Mouse (Mus musculus): ENCODE results near the gene Med13l.

Med13l gene

DNA sequence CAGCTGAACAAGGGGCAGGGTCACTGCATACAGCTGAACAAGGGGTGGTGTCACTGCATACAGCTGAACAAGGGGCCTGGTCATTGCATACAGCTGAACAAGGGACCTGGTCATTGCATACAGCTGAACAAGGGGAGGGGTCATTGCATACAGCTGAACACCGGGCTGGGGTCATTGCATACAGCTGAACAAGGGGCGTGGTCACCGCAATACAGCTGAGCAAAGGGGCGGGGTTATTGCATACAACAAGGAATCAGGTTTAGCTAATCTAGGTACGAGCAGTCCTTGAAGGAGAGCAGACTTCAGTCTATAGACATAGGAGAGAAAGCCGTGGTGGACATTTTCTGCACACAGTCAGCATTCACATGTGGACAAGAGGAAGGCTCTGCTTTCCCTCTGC is 215.9 kb downstream of the Med13l start:
- CTCF ChIA-PET = no interaction called here

DNA sequence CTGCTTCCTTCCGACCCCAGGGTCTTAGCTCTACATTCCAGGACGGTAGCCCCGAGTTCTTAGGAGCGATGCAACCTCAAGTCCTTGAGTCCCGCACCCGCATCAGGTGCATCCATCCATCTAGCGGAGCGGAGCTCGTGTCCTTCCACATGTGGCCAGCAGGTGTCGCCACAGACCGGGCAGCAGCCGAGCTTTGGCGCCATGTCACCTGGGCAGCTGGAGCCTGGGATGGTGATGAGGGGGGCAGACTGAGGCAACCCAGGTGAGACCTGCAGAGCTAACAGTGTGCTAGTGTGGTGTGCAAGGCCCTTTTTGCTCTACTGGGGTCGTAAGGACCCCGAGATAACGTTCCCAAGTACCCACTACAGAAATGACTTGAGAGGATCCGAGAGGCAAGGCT is 221.1 kb downstream of the Med13l start:
- CTCF ChIA-PET = no interaction called here

DNA sequence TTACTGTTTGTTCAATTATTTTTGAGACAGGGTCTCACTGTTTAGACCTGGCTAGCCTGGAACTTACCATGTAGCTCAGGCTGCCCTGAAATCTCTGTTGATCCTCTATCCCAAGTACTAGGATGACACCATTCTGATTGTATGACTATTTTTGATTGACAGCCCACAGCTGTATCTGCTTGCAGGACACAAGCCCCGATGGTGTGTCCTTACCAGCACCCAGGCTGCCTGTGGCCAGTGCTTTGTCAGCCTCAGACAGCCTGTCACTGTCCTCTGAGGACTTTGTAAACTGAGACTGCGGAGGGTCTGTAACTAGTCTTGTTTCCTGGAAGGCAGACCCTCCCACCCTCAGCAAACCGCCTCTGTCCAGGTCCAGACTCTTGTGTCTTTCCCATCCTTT is 221.7 kb downstream of the Med13l start:
- CTCF ChIA-PET = no interaction called here

DNA sequence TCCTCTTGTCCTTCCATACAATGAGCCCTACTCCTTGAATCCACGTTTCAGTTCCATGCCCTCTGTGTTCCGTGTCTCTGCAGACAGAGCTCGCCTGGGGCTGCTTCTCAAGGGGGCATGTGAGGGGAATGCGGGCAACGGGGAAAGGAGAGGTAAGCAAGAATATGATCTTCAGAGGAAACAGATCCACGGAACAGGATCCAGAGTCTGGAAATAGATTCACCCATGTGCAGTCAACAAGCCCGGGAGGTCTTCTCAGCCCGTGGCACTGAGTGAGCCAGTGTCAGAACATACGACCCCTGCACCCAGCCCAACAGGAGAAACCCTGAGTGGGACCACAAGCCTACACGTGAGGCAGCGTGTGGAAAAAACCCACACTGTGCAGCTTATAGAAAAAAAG is 228.7 kb downstream of the Med13l start:
- CTCF ChIA-PET = no interaction called here

DNA sequence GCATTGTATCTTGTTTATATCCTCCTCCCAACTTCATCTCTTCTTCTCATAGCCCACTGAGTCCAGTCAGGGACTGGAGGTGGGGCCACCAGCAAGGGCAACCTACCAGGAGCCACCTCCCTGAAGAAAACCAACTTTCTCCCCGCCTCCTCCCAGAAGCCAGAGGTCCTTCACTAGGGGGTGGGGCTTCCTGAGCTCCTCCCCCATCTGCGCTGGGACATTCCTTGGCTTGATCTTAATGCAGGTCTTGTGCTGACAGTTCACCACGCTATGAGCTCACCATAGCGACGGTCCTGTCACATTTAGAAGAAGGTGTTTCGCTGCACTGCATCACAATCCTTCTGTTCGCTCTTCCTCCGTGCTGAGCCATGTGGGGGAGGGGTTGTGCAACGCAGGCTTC is 229.3 kb downstream of the Med13l start:
- CTCF ChIA-PET = no interaction called here

DNA sequence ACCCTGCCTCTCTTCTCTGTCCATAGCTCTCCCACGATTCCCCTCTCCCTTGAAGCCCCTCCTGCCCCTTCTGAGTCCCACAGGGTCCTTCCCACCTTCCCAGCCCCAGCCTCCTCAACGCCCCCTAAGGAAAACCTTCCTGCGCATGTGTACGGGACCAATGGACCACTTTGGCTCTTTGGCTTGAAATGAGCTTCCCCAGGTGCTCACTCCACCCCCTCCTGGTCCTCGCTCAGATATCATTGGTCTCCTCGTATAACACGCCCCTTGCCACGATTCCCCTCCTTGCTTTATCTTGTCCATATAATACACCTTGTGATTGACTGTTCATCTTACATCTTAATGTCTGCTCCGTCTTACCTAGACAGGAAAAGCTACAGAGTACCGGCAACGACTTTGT is 237.3 kb downstream of the Med13l start:
- CTCF ChIA-PET = no interaction called here

DNA sequence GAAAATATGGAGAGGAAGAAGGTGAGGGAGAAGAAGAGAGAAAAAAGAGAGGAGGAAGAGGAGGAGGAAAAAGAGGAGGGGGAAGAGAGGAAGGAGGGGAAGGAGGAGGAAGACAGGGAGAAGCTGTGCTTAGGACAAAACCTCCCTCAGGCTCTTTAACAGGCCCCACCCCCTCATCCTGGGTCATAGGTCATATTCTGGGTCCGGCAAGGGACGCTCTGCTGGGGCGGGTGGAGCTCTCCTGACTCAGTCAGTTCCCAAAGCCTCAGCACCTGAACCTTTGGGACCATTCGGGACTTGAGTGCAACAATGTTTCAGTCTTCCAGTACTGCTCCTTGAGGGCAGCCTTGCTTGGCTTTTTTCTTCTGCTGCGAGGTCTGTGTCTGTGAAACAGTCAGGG is 241.1 kb downstream of the Med13l start:
- CTCF ChIA-PET = no interaction called here

DNA sequence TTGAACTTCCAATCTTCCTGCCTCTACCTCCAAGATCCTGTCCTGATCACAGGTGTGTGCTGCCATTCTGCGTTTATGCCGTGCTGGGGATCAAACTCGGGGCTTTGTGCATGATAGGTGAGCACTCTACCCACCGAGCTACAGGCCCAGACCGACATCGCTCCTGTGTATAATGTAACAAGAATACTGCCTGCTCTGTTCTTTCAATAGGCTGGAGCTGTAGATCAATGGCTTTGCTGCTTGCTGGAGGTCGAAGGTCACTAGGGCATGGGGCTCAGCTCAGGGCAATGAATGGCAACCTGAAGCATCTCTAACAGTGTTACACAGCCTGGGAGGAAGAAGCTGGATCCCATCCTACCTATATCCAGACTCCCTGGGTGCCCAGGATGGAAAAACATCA is 241.6 kb downstream of the Med13l start:
- CTCF ChIA-PET = no interaction called here

DNA sequence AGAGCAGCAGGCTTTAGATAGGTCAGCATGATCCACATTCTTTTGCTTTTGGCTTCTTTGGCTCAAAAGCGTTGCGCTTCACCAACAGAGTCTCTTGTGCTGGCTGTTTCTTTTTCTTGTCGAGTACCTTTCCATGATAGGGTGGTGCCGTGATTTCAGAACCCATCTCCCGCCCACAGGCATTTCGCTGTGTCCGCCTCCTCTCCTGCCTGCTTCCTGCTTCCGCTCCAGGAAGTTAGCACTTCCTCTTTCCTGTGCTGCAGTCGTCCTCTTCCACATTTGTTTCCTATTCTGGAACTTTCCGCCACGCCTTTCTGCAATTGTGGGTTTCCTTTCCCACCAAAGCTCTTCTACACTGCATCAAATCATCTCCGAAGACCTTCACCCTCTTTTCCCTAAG is 248.5 kb downstream of the Med13l start:
- CTCF ChIA-PET = no interaction called here

DNA sequence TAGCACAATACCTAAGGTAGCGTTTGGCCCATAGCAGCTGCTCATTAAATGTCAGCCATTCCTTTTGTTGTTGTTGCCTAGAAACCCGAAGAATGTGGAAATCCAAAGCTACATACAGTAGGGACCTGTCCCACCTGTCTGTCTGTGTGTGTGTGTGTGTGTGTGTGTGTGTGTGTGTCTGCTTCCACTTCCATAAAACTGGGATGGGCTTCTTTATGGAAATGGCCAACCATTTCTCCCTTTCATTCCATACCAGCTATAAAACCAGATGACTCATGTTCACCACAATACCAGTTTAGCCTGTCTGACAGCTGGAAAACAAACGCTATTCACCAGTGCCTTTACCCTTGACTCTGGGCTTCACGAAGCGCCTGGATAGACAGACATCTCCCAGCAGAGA is 249.1 kb downstream of the Med13l start:
- CTCF ChIA-PET = no interaction called here

DNA sequence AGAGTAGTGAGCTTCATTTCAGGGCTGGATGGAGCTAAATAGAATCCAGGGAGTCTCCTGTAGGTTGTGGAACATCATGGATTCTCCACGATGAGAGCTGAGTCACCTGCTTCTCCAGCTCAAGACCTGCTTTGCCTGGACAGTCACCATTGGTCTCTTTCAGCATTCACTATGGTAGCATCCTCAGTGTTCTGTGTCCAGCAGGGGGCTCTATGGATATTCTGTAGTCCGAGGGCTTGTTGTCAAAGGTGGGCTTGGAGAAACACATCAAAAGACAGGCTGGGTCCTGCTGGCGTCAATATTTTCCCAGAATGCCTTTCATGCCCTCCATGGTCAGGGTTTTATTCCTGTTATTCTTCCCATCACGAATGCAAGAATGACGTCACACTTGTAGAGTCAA is 251.2 kb downstream of the Med13l start:
- CTCF ChIA-PET = no interaction called here

DNA sequence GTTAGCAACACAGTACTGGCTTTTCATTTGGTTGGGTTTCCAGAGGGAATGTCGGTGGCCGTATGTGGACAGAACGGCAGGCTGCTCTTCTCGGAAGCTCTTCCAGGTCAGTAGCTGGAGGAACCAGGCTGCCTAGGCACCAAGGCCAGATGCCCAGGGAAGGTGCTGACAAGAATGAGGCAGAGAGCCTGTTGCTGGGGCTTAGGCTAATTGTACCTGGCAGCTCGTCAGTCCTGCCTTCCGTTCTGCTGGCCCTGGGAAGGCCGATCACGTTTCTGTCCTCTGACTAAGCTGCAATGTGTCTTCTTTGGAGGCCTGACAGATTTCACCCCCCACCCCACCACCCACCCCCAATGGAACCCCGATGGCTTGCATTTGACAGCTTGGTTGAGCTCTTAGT is 251.9 kb downstream of the Med13l start:
- CTCF ChIA-PET = no interaction called here

DNA sequence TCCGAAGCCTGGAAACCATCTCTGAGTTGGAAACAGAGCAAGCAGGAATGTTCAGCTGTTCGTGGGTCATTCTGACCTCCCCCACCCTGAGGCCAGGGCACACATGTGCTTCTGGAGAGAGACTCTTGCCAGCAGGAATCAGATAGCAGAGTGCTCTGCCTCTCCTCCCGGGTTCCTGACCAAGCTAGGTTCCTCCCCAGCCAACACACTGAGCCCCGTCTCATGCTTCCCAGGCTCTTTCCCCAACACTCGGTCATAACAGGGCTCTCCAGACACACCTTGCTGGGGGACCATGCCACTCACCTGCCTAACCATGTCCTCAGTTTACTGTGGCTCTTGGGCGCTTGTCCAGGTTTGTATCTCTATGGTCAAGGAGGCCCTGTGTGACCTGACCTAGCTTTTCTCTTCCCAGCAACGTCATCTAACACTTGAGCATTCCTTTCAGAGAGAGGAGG is 252.5 kb downstream of the Med13l start:
- CTCF ChIA-PET = no interaction called here

DNA sequence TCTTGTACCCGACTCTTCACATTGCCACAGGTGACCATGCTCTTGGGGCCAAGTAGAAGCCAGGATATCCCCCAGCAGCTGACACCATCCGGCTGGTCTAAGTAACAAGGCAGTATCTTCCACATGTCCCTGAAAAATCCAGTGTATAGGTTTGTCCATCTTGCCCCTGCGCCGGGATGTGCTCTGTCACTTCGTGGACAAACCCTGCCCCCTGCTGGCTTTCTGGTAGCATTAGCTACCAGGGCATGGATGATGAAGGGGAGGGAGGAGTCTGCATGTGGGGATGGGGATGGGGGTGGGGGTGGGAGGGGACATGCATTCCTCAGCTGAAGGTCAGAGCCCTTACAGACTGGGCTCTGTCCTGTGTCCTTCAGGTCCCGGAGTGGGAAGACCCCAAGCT is 253.6 kb downstream of the Med13l start:
- CTCF ChIA-PET = no interaction called here

Measured in spleen, embryonic (tissue).